Mouse (Mus musculus) cerebellum, postnatal 10 days (tissue): ENCODE data around the gene Ddx60.

Experiments used
- DNase-seq, 2 experiments: peaks; one replicate each; pipeline ENCODE4 v3.0.0; 2021; ENCODE audit warnings: mixed read lengths in 2 of 2

Ddx60 gene

GRCm38 (mm10) chr8:61989464-61989863, 61.6 kb downstream of the Ddx60 start:
- DNase-seq, result no peak

- DNase-seq, result no peak
Observed at GRCm38 (mm10) chr8:61992796-61993195, 64.9 kb downstream of the Ddx60 start.

GRCm38 (mm10) chr8:61997125-61997524, 69.2 kb downstream of the Ddx60 start:
- DNase-seq, result no peak

- DNase-seq, result no peak
Observed at GRCm38 (mm10) chr8:62014166-62014565, 86.3 kb downstream of the Ddx60 start.

- no peak for DNase-seq
Observed at GRCm38 (mm10) chr8:62014582-62014981, 86.7 kb downstream of the Ddx60 start.

GRCm38 (mm10) chr8:62034351-62034750, 106.5 kb downstream of the Ddx60 start:
- peak in 1 of 2 experiments; percentile 1 for DNase-seq

- peak; percentile 3 to 6 for DNase-seq
Observed at GRCm38 (mm10) chr8:62046809-62047208, 118.9 kb downstream of the Ddx60 start.

- peak; percentile 23 to 35 for DNase-seq
Observed at GRCm38 (mm10) chr8:62060357-62060756, 132.5 kb downstream of the Ddx60 start.

GRCm38 (mm10) chr8:62068305-62068704, 140.4 kb downstream of the Ddx60 start:
- DNase-seq, result no peak

- DNase-seq, result peak; percentile 25 to 82
Observed at GRCm38 (mm10) chr8:62080195-62080802, 152.4 kb downstream of the Ddx60 start.

- DNase-seq, result no peak
Observed at GRCm38 (mm10) chr8:62081804-62082203, 153.9 kb downstream of the Ddx60 start.
